Mouse (Mus musculus): ENCODE data around the gene Nrip1. TPM values are rescaled to one million over a fixed set of nuclear protein-coding genes. Genes with fewer than 3 reads are reported as not detected.

Gene Nrip1
- polyA plus RNA-seq, 1 experiment, result 2.4 TPM

DNA sequence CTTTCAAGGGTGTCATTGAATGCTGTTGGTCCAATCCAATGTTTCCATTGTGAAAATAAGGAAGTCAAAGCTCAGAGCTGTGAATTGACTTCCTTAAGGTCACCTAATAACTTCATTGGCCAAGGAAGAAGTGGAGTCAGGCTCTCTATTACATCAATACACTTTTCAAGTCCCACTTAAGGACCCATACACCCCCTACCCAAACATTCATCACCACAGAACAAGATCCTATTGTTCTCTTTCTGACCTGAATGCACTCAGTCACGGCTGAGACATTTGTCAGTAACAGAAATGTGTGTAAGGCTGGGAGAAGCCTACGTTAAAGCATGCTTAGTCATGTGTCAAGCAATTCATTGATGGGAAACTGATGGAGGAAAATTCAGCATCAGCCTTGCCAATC, 107.8 kb downstream of the Nrip1 start:
- H3K27me3 ChIP-seq (ENCODE audit: control insufficient read depth, insufficient read depth, insufficient read length), result no peaks in the 10 kb centered on the region
- no peaks in the 10 kb centered on the region for H3K36me3 ChIP-seq (ENCODE audit: control insufficient read depth, insufficient read depth)
- no peaks in the 10 kb centered on the region for H3K79me3 ChIP-seq (ENCODE audit: low read depth)
- H3K4me3 ChIP-seq (ENCODE audit: insufficient read depth, poor library complexity, severe bottlenecking), result no peak overlapping the region
- TF ChIP-seq MYOD1 (IDR thresholded peaks at IDR 0.05; ENCODE audit: control insufficient read depth, insufficient read length, low read depth) (no peak), MAX (IDR thresholded peaks at IDR 0.05) (no peak), CTCF (IDR thresholded peaks at IDR 0.05; ENCODE audit: control insufficient read depth, insufficient read depth, insufficient read length) (no peak), CEBPB (IDR thresholded peaks at IDR 0.05; ENCODE audit: low read depth) (no peak), USF1 (IDR thresholded peaks at IDR 0.05; ENCODE audit: low read depth) (no peak), FOSL1 (IDR thresholded peaks at IDR 0.05; ENCODE audit: insufficient read depth, low read length, poor library complexity, severe bottlenecking) (no peak), MYOG (IDR thresholded peaks at IDR 0.05; ENCODE audit: control insufficient read depth, extremely low read depth, insufficient read length) (no peak)
- H3K79me2 ChIP-seq (ENCODE audit: control insufficient read depth, insufficient read depth), result no peaks in the 10 kb centered on the region
- no peak overlapping the region for H3ac ChIP-seq (ENCODE audit: control insufficient read depth, insufficient read length, low read depth)

DNA sequence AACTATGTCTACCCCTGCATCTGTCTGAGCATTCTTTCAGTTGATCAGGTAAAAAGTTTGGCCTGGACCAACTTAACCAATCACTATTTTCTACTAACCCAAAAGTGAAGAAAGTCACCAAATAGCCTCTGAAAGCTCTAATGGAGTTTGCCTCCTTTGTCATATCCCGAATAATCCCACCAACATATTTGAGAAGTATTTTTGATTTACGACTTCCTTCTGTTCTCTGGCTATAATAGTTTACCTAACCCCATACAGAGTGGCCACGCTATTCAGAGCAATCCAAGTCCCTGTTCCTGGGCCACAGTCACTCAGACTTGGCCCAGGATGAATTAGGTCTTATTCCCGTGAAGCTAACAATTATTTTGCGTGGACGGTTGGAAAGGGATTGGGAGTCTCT, 108.3 kb downstream of the Nrip1 start:
- TF ChIP-seq USF1 (IDR thresholded peaks at IDR 0.05; ENCODE audit: low read depth) (no peak), MYOG (IDR thresholded peaks at IDR 0.05; ENCODE audit: control insufficient read depth, extremely low read depth, insufficient read length) (no peak), CEBPB (IDR thresholded peaks at IDR 0.05; ENCODE audit: low read depth) (no peak), MAX (IDR thresholded peaks at IDR 0.05) (no peak)
- no peak overlapping the region for H3ac ChIP-seq (ENCODE audit: control insufficient read depth, insufficient read length, low read depth)
- no peak overlapping the region for H3K4me3 ChIP-seq (ENCODE audit: insufficient read depth, poor library complexity, severe bottlenecking)
- no peaks in the 10 kb centered on the region for H3K79me2 ChIP-seq (ENCODE audit: control insufficient read depth, insufficient read depth)
- H3K27me3 ChIP-seq (ENCODE audit: control insufficient read depth, insufficient read depth, insufficient read length), result no peaks in the 10 kb centered on the region
- H3K79me3 ChIP-seq (ENCODE audit: low read depth), result no peaks in the 10 kb centered on the region
- H3K36me3 ChIP-seq (ENCODE audit: control insufficient read depth, insufficient read depth), result no peaks in the 10 kb centered on the region

DNA sequence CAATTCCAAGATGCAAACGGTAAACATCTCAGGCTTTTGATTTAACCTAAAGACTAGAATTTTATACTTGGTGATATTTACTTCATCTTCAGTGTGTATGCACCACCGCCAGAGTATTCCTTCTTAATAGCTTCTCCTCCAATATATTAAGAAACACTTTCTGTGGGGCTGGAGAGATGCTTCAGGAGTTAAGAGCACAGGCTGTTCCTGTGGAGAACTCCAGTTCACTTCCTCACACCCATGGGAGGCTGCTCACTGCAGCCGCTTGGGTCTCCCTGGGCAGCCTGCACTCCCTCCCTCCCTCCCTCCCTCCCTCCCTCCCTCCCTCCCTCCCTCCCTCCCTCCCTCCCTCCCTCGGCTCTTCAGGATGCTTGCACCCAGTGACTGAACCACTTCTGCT, 110.2 kb downstream of the Nrip1 start:
- H3K79me3 ChIP-seq (ENCODE audit: low read depth), result no peaks in the 10 kb centered on the region
- H3K27me3 ChIP-seq (ENCODE audit: control insufficient read depth, insufficient read depth, insufficient read length), result no peaks in the 10 kb centered on the region
- H3K79me2 ChIP-seq (ENCODE audit: control insufficient read depth, insufficient read depth), result no peaks in the 10 kb centered on the region
- H3K4me3 ChIP-seq (ENCODE audit: insufficient read depth, poor library complexity, severe bottlenecking), result no peak overlapping the region
- TF ChIP-seq MAX (IDR thresholded peaks at IDR 0.05) (no peak), CEBPB (IDR thresholded peaks at IDR 0.05; ENCODE audit: low read depth) (no peak), CTCF (IDR thresholded peaks at IDR 0.05; ENCODE audit: control insufficient read depth, insufficient read depth, insufficient read length) (no peak), MYOD1 (IDR thresholded peaks at IDR 0.05; ENCODE audit: control insufficient read depth, insufficient read length, low read depth) (no peak)
- no peak overlapping the region for H3ac ChIP-seq (ENCODE audit: control insufficient read depth, insufficient read length, low read depth)
- no peaks in the 10 kb centered on the region for H3K36me3 ChIP-seq (ENCODE audit: control insufficient read depth, insufficient read depth)

DNA sequence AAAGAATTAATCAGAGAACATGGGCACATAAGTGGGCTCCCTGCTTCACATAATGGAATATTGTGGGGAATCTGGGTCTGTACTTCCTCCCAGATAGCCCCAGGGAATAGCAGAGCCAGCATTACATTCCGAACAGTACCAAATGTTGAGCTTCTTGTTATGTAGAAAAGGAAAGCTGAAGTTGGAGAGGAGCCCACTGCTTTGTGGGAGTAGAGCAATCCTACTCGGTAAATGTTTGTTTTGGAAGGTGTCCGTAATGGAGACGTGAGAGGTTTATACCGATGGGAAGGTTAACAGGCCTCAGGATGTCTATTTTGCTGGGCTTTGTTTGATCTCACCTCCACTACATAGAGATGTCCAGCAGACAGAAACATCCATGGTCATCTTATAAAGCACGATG, 113.3 kb downstream of the Nrip1 start:
- TF ChIP-seq FOSL1 (IDR thresholded peaks at IDR 0.05; ENCODE audit: insufficient read depth, low read length, poor library complexity, severe bottlenecking), result no peak
- TF ChIP-seq MYOD1 (IDR thresholded peaks at IDR 0.05; ENCODE audit: control insufficient read depth, insufficient read length, low read depth), result no peak
- TF ChIP-seq USF1 (IDR thresholded peaks at IDR 0.05; ENCODE audit: low read depth), result no peak
- TF ChIP-seq MAX (IDR thresholded peaks at IDR 0.05), result no peak
- no peak for TF ChIP-seq MYOG (IDR thresholded peaks at IDR 0.05; ENCODE audit: control insufficient read depth, extremely low read depth, insufficient read length)
- TF ChIP-seq CTCF (IDR thresholded peaks at IDR 0.05; ENCODE audit: control insufficient read depth, insufficient read depth, insufficient read length), result no peak
- no peak for TF ChIP-seq CEBPB (IDR thresholded peaks at IDR 0.05; ENCODE audit: low read depth)
- no peaks in the 10 kb centered on the region for H3K79me2 ChIP-seq (ENCODE audit: control insufficient read depth, insufficient read depth)
- H3K4me3 ChIP-seq (ENCODE audit: insufficient read depth, poor library complexity, severe bottlenecking), result no peak overlapping the region
- no peaks in the 10 kb centered on the region for H3K79me3 ChIP-seq (ENCODE audit: low read depth)
- H3ac ChIP-seq (ENCODE audit: control insufficient read depth, insufficient read length, low read depth), result no peak overlapping the region
- H3K27me3 ChIP-seq (ENCODE audit: control insufficient read depth, insufficient read depth, insufficient read length), result no peaks in the 10 kb centered on the region
- H3K36me3 ChIP-seq (ENCODE audit: control insufficient read depth, insufficient read depth), result no peaks in the 10 kb centered on the region

DNA sequence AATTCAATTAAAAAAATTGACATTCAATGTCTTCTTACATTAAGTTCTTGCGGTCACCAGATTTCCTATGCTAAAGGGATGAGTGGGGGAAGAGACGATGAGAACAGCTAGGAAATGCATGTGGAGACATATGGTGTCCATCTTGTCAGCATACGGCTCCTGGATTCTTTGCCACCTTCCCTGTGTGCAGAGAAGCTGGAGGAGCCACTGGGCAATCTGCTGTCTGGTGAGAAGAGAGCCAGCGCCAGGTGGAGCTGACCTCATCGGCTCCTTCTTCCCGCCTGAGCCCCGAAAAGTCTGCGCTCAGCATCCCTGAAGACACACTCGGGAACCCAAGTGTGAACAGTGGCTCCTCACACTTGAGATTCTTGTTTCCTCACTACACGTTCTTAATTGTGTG, 121.8 kb downstream of the Nrip1 start:
- TF ChIP-seq MAX (IDR thresholded peaks at IDR 0.05), result no peak
- TF ChIP-seq MYOG (IDR thresholded peaks at IDR 0.05; ENCODE audit: control insufficient read depth, extremely low read depth, insufficient read length), result no peak
- TF ChIP-seq CEBPB (IDR thresholded peaks at IDR 0.05; ENCODE audit: low read depth), result no peak
- TF ChIP-seq CTCF (IDR thresholded peaks at IDR 0.05; ENCODE audit: control insufficient read depth, insufficient read depth, insufficient read length), result no peak
- no peak for TF ChIP-seq MYOD1 (IDR thresholded peaks at IDR 0.05; ENCODE audit: control insufficient read depth, insufficient read length, low read depth)
- no peak for TF ChIP-seq FOSL1 (IDR thresholded peaks at IDR 0.05; ENCODE audit: insufficient read depth, low read length, poor library complexity, severe bottlenecking)
- TF ChIP-seq USF1 (IDR thresholded peaks at IDR 0.05; ENCODE audit: low read depth), result no peak
- Histone ChIP-seq H3K79me2 (ENCODE audit: control insufficient read depth, insufficient read depth) (no peaks in the 10 kb centered on the region), H3K27me3 (ENCODE audit: control insufficient read depth, insufficient read depth, insufficient read length) (no peaks in the 10 kb centered on the region), H3K4me3 (ENCODE audit: insufficient read depth, poor library complexity, severe bottlenecking) (no peak overlapping the region), H3ac (ENCODE audit: control insufficient read depth, insufficient read length, low read depth) (no peak overlapping the region), H3K79me3 (ENCODE audit: low read depth) (no peaks in the 10 kb centered on the region), H3K36me3 (ENCODE audit: control insufficient read depth, insufficient read depth) (no peaks in the 10 kb centered on the region)

DNA sequence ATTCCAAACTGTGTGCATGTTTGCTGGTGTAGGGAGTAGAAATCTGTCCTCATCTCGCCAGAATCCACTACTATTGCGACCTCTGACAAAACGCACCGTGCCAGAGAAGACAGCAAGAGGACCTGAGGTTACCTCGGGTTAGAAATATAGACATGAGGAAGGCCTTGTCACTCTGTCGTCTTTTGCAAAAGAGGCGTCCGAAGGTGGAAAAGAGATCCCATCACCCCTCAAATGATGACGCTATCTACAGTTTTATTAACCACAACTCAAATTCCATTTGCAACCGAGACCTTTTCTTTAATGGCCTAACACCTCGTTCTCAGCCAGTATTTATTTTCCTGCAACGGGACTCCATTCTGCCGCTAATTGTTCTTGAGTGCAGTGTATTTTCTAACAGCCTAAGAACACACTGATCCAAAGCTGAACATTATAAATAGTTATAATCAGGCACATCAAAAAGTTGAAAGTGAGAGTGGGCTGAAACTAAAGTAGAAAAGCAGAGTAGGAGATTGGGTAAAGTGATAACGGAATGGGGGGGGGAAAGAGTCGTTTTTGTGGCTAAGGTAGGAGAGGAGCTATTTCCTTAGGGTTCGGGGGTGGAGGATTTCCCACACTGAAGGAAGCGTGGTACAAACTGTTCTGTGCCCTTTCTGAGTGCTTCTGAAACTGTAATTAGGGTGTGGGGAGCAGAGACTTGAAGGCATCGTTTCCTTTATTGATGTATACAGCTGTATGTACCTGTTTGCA, 124.1 kb downstream of the Nrip1 start:
- Histone ChIP-seq H3K36me3 (ENCODE audit: control insufficient read depth, insufficient read depth) (no peaks in the 10 kb centered on the region), H3ac (ENCODE audit: control insufficient read depth, insufficient read length, low read depth) (no peak overlapping the region), H3K4me3 (ENCODE audit: insufficient read depth, poor library complexity, severe bottlenecking) (no peak overlapping the region), H3K27me3 (ENCODE audit: control insufficient read depth, insufficient read depth, insufficient read length) (no peaks in the 10 kb centered on the region), H3K79me3 (ENCODE audit: low read depth) (no peaks in the 10 kb centered on the region), H3K79me2 (ENCODE audit: control insufficient read depth, insufficient read depth) (no peaks in the 10 kb centered on the region)
- no peak for TF ChIP-seq CEBPB (IDR thresholded peaks at IDR 0.05; ENCODE audit: low read depth)
- no peak for TF ChIP-seq MYOG (IDR thresholded peaks at IDR 0.05; ENCODE audit: control insufficient read depth, extremely low read depth, insufficient read length)
- no peak for TF ChIP-seq CTCF (IDR thresholded peaks at IDR 0.05; ENCODE audit: control insufficient read depth, insufficient read depth, insufficient read length)
- TF ChIP-seq FOSL1 (IDR thresholded peaks at IDR 0.05; ENCODE audit: insufficient read depth, low read length, poor library complexity, severe bottlenecking), result no peak
- TF ChIP-seq MYOD1 (IDR thresholded peaks at IDR 0.05; ENCODE audit: control insufficient read depth, insufficient read length, low read depth), result no peak
- no peak for TF ChIP-seq USF1 (IDR thresholded peaks at IDR 0.05; ENCODE audit: low read depth)
- no peak for TF ChIP-seq MAX (IDR thresholded peaks at IDR 0.05)
